Mouse (Mus musculus) thymus, adult 2 months (tissue): Measurements from ENCODE around the gene Prdx6b.

Experiments used
- CTCF ChIP-seq: fragments of 200-500 bp; IDR thresholded peaks from 2 replicates; pipeline ENCODE4 v1.5.1; 2012; ENCODE audit warnings: mild to moderate bottlenecking, control low read depth, low read length, moderate library complexity, borderline replicate concordance; ENCODE audit not compliant: control insufficient read depth, poor library complexity, insufficient read depth; ENCODE audit errors: extremely low read depth
- POLR2A ChIP-seq: fragments of 200-500 bp; IDR thresholded peaks from 2 replicates; pipeline ENCODE4 v1.6.1; 2012; ENCODE audit warnings: mild to moderate bottlenecking, low read length, control low read depth, moderate library complexity; ENCODE audit not compliant: control insufficient read depth, poor library complexity, insufficient read depth; ENCODE audit errors: extremely low read depth

- TF ChIP-seq CTCF (no peak), POLR2A (no peak)
These were observed 30.6 kb downstream of the Prdx6b start for GRCm38 (mm10) chr2:80322878-80323277.
